Mouse (Mus musculus) heart, embryonic 11.5 days (tissue): ENCODE data around the gene Pigg. TPM values are rescaled to one million over a fixed set of nuclear protein-coding genes. Genes with fewer than 3 reads are reported as not detected.
"Not testable (repeated sequence)": the region's sequence is repeated elsewhere in the genome, so short reads cannot be mapped to it uniquely, and the experiment has no call there.

Experiments
- ATAC-seq: fragments of 200-750 bp; cut with Nextera tagmentation; replicated peaks from 2 replicates; pipeline ENCODE4 v1.8.0; 2017; ENCODE audit warnings: moderate library complexity; ENCODE audit not compliant: insufficient number of reproducible peaks, low FRiP score, low TSS enrichment
- H3K27ac ChIP-seq: fragments of 300-500 bp; sonication (generic); 2 replicates; pipeline ENCODE4 v1.5.1; 2014; ENCODE audit warnings: mild to moderate bottlenecking, low read depth, low read length
- H3K27me3 ChIP-seq: fragments of 300-500 bp; sonication (generic); 2 replicates; pipeline ENCODE4 v1.6.1; 2014; ENCODE audit warnings: mild to moderate bottlenecking, low read length, mixed read lengths; ENCODE audit not compliant: control insufficient read depth, insufficient read depth
- H3K36me3 ChIP-seq: fragments of 300-500 bp; sonication (generic); 2 replicates; pipeline ENCODE4 v1.6.1; 2014; ENCODE audit warnings: mild to moderate bottlenecking, low read length, moderate library complexity, mixed read lengths; ENCODE audit not compliant: control insufficient read depth, insufficient read depth
- H3K4me1 ChIP-seq: fragments of 300-500 bp; sonication (generic); 2 replicates; pipeline ENCODE4 v1.6.1; 2014; ENCODE audit warnings: low read length; ENCODE audit not compliant: control insufficient read depth, insufficient read depth
- H3K4me2 ChIP-seq: fragments of 300-500 bp; sonication (generic); 2 replicates; pipeline ENCODE4 v1.6.1; 2014; ENCODE audit warnings: mild to moderate bottlenecking, moderate library complexity
- H3K4me3 ChIP-seq: fragments of 300-500 bp; sonication (generic); 2 replicates; pipeline ENCODE4 v1.5.1; 2014; ENCODE audit warnings: low read depth, low read length
- H3K9ac ChIP-seq: fragments of 300-500 bp; sonication (generic); 2 replicates; pipeline ENCODE4 v1.6.1; 2014; ENCODE audit warnings: mild to moderate bottlenecking, low read depth, low read length, moderate library complexity
- H3K9me3 ChIP-seq: fragments of 300-500 bp; sonication (generic); replicated peaks from 2 replicates; pipeline ENCODE4 v1.6.1; 2016; ENCODE audit warnings: low read length; ENCODE audit not compliant: control insufficient read depth
- WGBS: fragments of 180-500 bp; shearing (Covaris S2); extraction: QIAGEN DNeasy Blood & Tissue Kit; methylation state at CpG from one replicate; pipeline ENCODE4 v1.1.7; 2014; ENCODE audit not compliant: insufficient replicate concordance; 5-methylcytosine and 5-hydroxymethylcytosine counted together
- polyA plus RNA-seq: library from polyadenylated mRNA; unstranded; fragments of >200 nt; fragmentation: Nextera tagmentation; extraction: Ambion mirVana; gene quantifications from 2 replicates; pipeline ENCODE4 v1.2.1, GENCODE M21; 2014

The Pigg gene
- polyA plus RNA-seq: 3.4 and 3.7 TPM in 2 replicates

DNA sequence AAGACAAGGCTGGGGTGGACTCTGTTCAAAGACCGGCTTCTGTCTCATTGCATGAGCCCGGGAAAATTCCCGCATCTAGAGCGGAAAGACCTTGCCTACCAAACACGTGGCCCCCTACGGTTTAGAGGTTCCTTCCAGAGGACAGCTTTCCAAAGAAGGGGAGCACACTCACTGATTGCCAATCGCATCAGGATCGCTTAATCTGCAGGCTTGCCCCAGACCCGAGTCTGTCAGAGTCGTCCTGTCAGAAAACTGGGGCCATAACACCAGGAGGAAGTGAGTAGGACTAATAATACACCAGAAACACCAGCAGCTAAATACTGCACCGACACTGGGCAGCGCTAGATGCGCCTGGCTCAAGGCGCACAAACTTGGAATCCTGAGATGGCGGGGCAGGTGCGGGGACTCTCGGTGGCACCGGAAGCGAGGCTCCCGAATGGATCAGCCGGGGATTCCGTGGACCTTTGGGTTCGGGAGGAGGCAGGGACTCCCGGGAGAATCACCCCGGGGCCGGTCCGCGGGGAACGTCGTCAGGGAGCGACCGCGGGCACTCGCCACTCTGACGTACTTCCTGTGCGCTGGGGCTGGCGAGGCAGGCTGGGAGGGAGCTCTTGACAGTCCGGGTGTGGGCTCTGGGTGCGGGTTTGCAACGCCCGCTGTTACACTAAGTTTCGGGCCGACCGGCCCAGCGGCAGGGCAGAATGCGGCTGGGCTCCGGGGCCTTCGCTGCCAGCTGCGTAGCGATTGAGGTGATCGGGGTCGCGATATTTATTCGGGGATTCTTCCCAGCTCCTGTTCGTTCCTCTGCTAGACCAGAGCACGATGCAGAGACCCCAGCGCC, at the start of gene Pigg:
Gene Pigg (plus strand): TSS at position 386 of the 841 bp plus-strand sequence.
- Histone ChIP-seq H3K27me3 (no peaks in the 10 kb centered on the region), H3K27ac (peak within 1 kb of the TSS; percentile 82), H3K9me3 (no peaks in the 10 kb centered on the region), H3K4me2 (peak within 1 kb of the TSS; percentile 92), H3K36me3 (no peaks in the 10 kb centered on the region), H3K9ac (peak within 1 kb of the TSS; percentile 92), H3K4me1 (peaks cover 4% of the 10 kb centered on the region), H3K4me3 (peak within 1 kb of the TSS; percentile 88)
- WGBS: under 1% methylated on average over 57 of the region's 57 CpGs
- peak; percentile 97 for ATAC-seq

GRCm38 (mm10) chr5:108262722-108263121, 49.7 kb upstream of the Pigg start:
- no peaks in the 10 kb centered on the region for H3K27me3 ChIP-seq
- no peaks in the 10 kb centered on the region for H3K9me3 ChIP-seq
- no peaks in the 10 kb centered on the region for H3K36me3 ChIP-seq
- H3K4me1 ChIP-seq: peaks cover under 1% of the 10 kb centered on the region
- WGBS: 28% methylated on average over 4 of the region's 4 CpGs
- no peak overlapping the region for H3K4me2 ChIP-seq
- H3K9ac ChIP-seq: no peak overlapping the region
- H3K27ac ChIP-seq: no peak overlapping the region
- no peak overlapping the region for H3K4me3 ChIP-seq
- ATAC-seq: no peak

GRCm38 (mm10) chr5:108263785-108264184, 48.6 kb upstream of the Pigg start:
- not testable (repeated sequence) for H3K36me3 ChIP-seq, H3K27ac ChIP-seq, H3K9ac ChIP-seq, H3K27me3 ChIP-seq, H3K4me1 ChIP-seq, ATAC-seq, H3K9me3 ChIP-seq, H3K4me2 ChIP-seq, H3K4me3 ChIP-seq
- 74% methylated on average over 1 of the region's 1 CpGs for WGBS

DNA sequence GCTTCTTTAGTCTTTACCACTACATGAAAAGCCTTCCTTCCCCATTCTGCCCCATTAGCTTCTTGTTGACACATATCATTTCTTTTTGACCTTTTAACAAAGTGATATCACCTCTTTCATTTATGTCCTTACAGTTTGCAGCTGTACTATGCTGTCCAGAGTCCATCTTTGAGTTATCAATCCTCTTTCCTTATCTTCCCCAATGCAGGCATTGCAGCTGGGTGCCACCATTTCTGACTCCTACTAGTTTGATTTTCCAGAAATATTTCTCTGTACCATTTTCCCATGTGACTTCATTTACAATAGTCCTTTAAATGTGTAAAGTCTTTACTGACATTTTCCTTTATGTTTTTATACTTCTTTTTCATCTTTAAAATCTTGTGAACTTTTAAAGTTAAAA, 45.4 kb upstream of the Pigg start:
- no peak overlapping the region for H3K4me3 ChIP-seq
- H3K27me3 ChIP-seq: no peaks in the 10 kb centered on the region
- ATAC-seq: no peak
- H3K27ac ChIP-seq: no peak overlapping the region
- H3K4me2 ChIP-seq: no peak overlapping the region
- no peaks in the 10 kb centered on the region for H3K9me3 ChIP-seq
- H3K4me1 ChIP-seq: peaks cover 3% of the 10 kb centered on the region
- H3K36me3 ChIP-seq: no peaks in the 10 kb centered on the region
- H3K9ac ChIP-seq: no peak overlapping the region

GRCm38 (mm10) chr5:108268127-108269062, 44.0 kb upstream of the Pigg start, which contains the start of gene Dr1:
Gene Dr1, plus strand, starts transcription at chr5:108268897.
- Histone ChIP-seq H3K4me1 (peaks cover 3% of the 10 kb centered on the region), H3K27me3 (no peaks in the 10 kb centered on the region), H3K9me3 (no peaks in the 10 kb centered on the region), H3K36me3 (no peaks in the 10 kb centered on the region), H3K4me3 (peak within 1 kb of the TSS; percentile 99), H3K9ac (peak within 1 kb of the TSS; percentile 98), H3K27ac (peak within 1 kb of the TSS; percentile 96), H3K4me2 (peak within 1 kb of the TSS; percentile 91)
- 2% methylated on average over 50 of the region's 55 CpGs for WGBS
- ATAC-seq: peak; percentile 98

- Histone ChIP-seq H3K4me3 (peak overlapping the region; percentile 99), H3K36me3 (no peaks in the 10 kb centered on the region), H3K4me1 (peaks cover 3% of the 10 kb centered on the region), H3K9me3 (no peaks in the 10 kb centered on the region), H3K27me3 (no peaks in the 10 kb centered on the region), H3K9ac (peak overlapping the region; percentile 98), H3K27ac (peak overlapping the region; percentile 96), H3K4me2 (peak overlapping the region; percentile 91)
- under 1% methylated on average over 43 of the region's 44 CpGs for WGBS
- peak; percentile 67 for ATAC-seq
Observed at GRCm38 (mm10) chr5:108269063-108269810, 43.2 kb upstream of the Pigg start.

DNA sequence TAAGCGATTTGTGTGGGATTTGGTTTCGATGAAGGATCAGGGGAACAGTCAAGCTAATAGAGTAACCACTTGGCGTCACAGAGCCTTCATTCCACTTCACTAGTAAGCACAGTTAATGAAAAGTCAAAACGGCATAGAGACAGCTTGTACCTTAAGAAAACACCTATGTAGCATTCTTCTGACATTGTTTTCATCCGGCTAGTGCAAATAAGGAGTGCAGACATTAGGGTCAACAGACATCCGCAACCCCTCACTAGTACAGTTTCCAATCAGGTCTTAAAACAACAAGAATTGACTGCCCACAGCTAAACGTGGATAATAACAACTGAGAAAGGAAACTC, 42.6 kb upstream of the Pigg start:
- no peaks in the 10 kb centered on the region for H3K27me3 ChIP-seq
- H3K36me3 ChIP-seq: no peaks in the 10 kb centered on the region
- H3K9ac ChIP-seq: peak overlapping the region; percentile 98
- ATAC-seq: no peak
- peak overlapping the region; percentile 91 for H3K4me2 ChIP-seq
- H3K4me3 ChIP-seq: peak overlapping the region; percentile 99
- 11% methylated on average over 7 of the region's 7 CpGs for WGBS
- H3K9me3 ChIP-seq: no peaks in the 10 kb centered on the region
- H3K4me1 ChIP-seq: peaks cover 3% of the 10 kb centered on the region
- peak overlapping the region; percentile 96 for H3K27ac ChIP-seq

GRCm38 (mm10) chr5:108270415-108270814, 42.0 kb upstream of the Pigg start:
- peak overlapping the region; percentile 99 for H3K4me3 ChIP-seq
- 40% methylated on average over 9 of the region's 9 CpGs for WGBS
- H3K4me2 ChIP-seq: peak overlapping the region; percentile 91
- H3K9ac ChIP-seq: peak overlapping the region; percentile 98; the same call in 1 of the 2 replicates
- H3K27ac ChIP-seq: no peak overlapping the region
- H3K27me3 ChIP-seq: no peaks in the 10 kb centered on the region
- H3K9me3 ChIP-seq: no peaks in the 10 kb centered on the region
- peaks cover 3% of the 10 kb centered on the region for H3K4me1 ChIP-seq
- no peaks in the 10 kb centered on the region for H3K36me3 ChIP-seq
- ATAC-seq: no peak
